7 mouse cellular contexts compared by ENCODE assay signal in genomic region chr1:136131603-136132291, GRCm38 (mm10). TPM values are rescaled to one million over a fixed set of nuclear protein-coding genes. Genes with fewer than 3 reads are reported as not detected.
DNase-seq lines count a peak whose midpoint lies in the region; ATAC-seq and TF ChIP-seq lines count a peak whose summit lies in the region.

No protein-coding gene starts in this region.

- no peaks in the 10 kb centered on the region for H3K36me3 ChIP-seq in limb, embryonic 11.5 days (ENCODE audit: control insufficient read depth, insufficient read depth, low read length)

- H3K27me3 ChIP-seq in limb, embryonic 11.5 days (ENCODE audit: control insufficient read depth, insufficient read depth, low read length), result no peaks in the 10 kb centered on the region

- intact Hi-C loops in left cerebral cortex, postnatal 4 days (cut with DNase I), result loop anchor here (2.0 kb wide), 1 partner anchor 81 kb away; the partner anchor contains the start of gene Ascl5

- H3K4me1 ChIP-seq in bone marrow macrophage, adult 2 months (ENCODE audit: control insufficient read depth, insufficient read depth, low read length), result peaks cover 68% of the 10 kb centered on the region
- peaks cover 34% of the 10 kb centered on the region for H3K4me1 ChIP-seq in embryonic fibroblast, embryonic 13.5 days (ENCODE audit: control insufficient read depth, insufficient read depth, low read length)
- peaks cover 59% of the 10 kb centered on the region for H3K4me1 ChIP-seq in limb, embryonic 11.5 days (ENCODE audit: control insufficient read depth, insufficient read depth, low read length)

- H3K4me2 ChIP-seq in limb, embryonic 11.5 days (ENCODE audit: low read depth, severe bottlenecking), result peak overlapping the region; percentile 77

- H3K9ac ChIP-seq in limb, embryonic 11.5 days (ENCODE audit: low read length), result peak overlapping the region; percentile 73

- TF ChIP-seq CTCF in bone marrow macrophage, adult 2 months (IDR thresholded peaks at IDR 0.05; ENCODE audit: low read depth, low read length), result no peak
- no peak for TF ChIP-seq CTCF in embryonic fibroblast, embryonic 13.5 days (IDR thresholded peaks at IDR 0.05; ENCODE audit: borderline replicate concordance, insufficient read depth, low read length)

- peak overlapping the region; percentile 49 for H3K27ac ChIP-seq in bone marrow macrophage, adult 2 months (ENCODE audit: insufficient read depth, low read depth, low read length)
- H3K27ac ChIP-seq in embryonic fibroblast, embryonic 13.5 days (ENCODE audit: insufficient read depth, low read length), result no peak overlapping the region
- H3K27ac ChIP-seq in limb, embryonic 11.5 days (replicated peaks; ENCODE audit: low read depth, low read length), result peak overlapping the region; percentile 57; the same call in 1 of the 2 replicates

- peak; percentile 73 for DNase-seq in left cerebral cortex, postnatal 4 days
- DNase-seq in left cerebral cortex, adult 8-10 months (ENCODE audit: low spot score in 2 of 2), result no peak
- peak; percentile 81 for DNase-seq in limb, embryonic 11.5 days (ENCODE audit: low spot score)
- DNase-seq in neural tube, embryonic 10.5 days (ENCODE audit: extremely low spot score, low spot score), result peak; percentile 45
- DNase-seq in adrenal gland, postnatal 4 days (ENCODE audit: low spot score in 2 of 2), result no peak

- under 1% methylated on average over 43 of the region's 43 CpGs for WGBS in limb, embryonic 11.5 days

- H3K4me3 ChIP-seq in bone marrow macrophage, adult 2 months (ENCODE audit: insufficient read depth, low read length), result peak overlapping the region; percentile 92
- peak overlapping the region; percentile 63 for H3K4me3 ChIP-seq in embryonic fibroblast, embryonic 13.5 days (ENCODE audit: insufficient read depth, low read length)
- peak overlapping the region; percentile 80 for H3K4me3 ChIP-seq in limb, embryonic 11.5 days (ENCODE audit: low read depth, low read length)

- ATAC-seq in limb, embryonic 11.5 days (ENCODE audit: insufficient number of reproducible peaks, low FRiP score, low TSS enrichment, low read depth), result peak; percentile 0

- H3K9me3 ChIP-seq in limb, embryonic 11.5 days (ENCODE audit: control insufficient read depth, low read length), result no peaks in the 10 kb centered on the region

- TF ChIP-seq POLR2A in bone marrow macrophage, adult 2 months (IDR thresholded peaks at IDR 0.05; ENCODE audit: borderline replicate concordance, low read depth, low read length), result no peak
- no peak for TF ChIP-seq POLR2A in embryonic fibroblast, embryonic 13.5 days (IDR thresholded peaks at IDR 0.05; ENCODE audit: low read depth, low read length)

RNA-seq across cellular contexts. Expression of gene Kif21b, which starts 0.6 kb away (rescaled TPM):
- total RNA-seq in left cerebral cortex, postnatal 4 days (2021), result 100 to 1,000 TPM; 320 to 326 TPM
- 10 to 100 TPM; 49.0 to 57.8 (median 53.5) TPM for total RNA-seq in left cerebral cortex, adult 8-10 months (2022)
- polyA plus RNA-seq in bone marrow macrophage, adult 2 months (2012; ENCODE audit: insufficient read depth, insufficient read length, missing spikeins), result 16.2 and 17.9 TPM in 2 replicates
- polyA plus RNA-seq in embryonic fibroblast, embryonic 13.5 days (2011; ENCODE audit: insufficient read length, low read depth, missing spikeins), result 14.1 and 19.4 TPM in 2 replicates
- 8.9 and 10.2 TPM in 2 replicates for polyA plus RNA-seq in limb, embryonic 11.5 days (2014; fragmentation: Nextera tagmentation; extraction: Ambion mirVana)
- 1 to 10 TPM; 4.1 to 5.8 TPM for total RNA-seq in adrenal gland, postnatal 4 days (2021)

Comparison
In these comparisons a context has a peak if more than half of its experiments do, and no peak if none do; other contexts are left out.
1. DNase-seq: peak in left cerebral cortex, postnatal 4 days (single experiment), limb, embryonic 11.5 days (single experiment) and neural tube, embryonic 10.5 days (single experiment); none in left cerebral cortex, adult 8-10 months (0 of 2) and adrenal gland, postnatal 4 days (0 of 2).
2. RNA of gene Kif21b, which starts 0.6 kb away (total RNA-seq): 320 to 326 TPM in left cerebral cortex, postnatal 4 days and 49.0 to 57.8 TPM in left cerebral cortex, adult 8-10 months; 4.1 to 5.8 TPM in adrenal gland, postnatal 4 days; every median in the first group is over 4 times any median in the second.
3. Peak in every context shown above with its lines, with median percentiles within 50 percentile points of each other: H3K4me3 ChIP-seq.